Mouse (Mus musculus): ENCODE measurements at regions not wholly inside any gene's neighbourhood (a gene's known extent, or its start where the extent isn't known, plus 50 kb on each side); places are given as distances from the start of the nearest gene placed in this dataset.

GRCm38 (mm10) chr13:32536241-32536640, 197.7 kb upstream of the Gmds start:
- no peak for DNase-seq

- no peak for DNase-seq
These were observed 197.1 kb upstream of the Gmds start for GRCm38 (mm10) chr13:32535602-32536001.

- no peak for DNase-seq
These were observed 192.5 kb upstream of the Gmds start for GRCm38 (mm10) chr13:32530926-32531512.

- no peak for DNase-seq
These were observed 180.2 kb upstream of the Gmds start for GRCm38 (mm10) chr13:32518611-32519344.

GRCm38 (mm10) chr13:32517514-32517913, 179.0 kb upstream of the Gmds start:
- no peak for DNase-seq

GRCm38 (mm10) chr13:32509231-32510023, 170.9 kb upstream of the Gmds start:
- DNase-seq, result no peak

- DNase-seq, result no peak
These were observed 169.9 kb upstream of the Gmds start for GRCm38 (mm10) chr13:32508447-32508846.

- no peak for DNase-seq
These were observed 169.3 kb upstream of the Gmds start for GRCm38 (mm10) chr13:32507825-32508224.

- no peak for DNase-seq
These were observed 159.8 kb upstream of the Gmds start for GRCm38 (mm10) chr13:32498205-32498790.

GRCm38 (mm10) chr13:32496263-32496662, 157.7 kb upstream of the Gmds start:
- DNase-seq, result no peak

GRCm38 (mm10) chr13:32495063-32495462, 156.5 kb upstream of the Gmds start:
- no peak for DNase-seq

GRCm38 (mm10) chr13:32493806-32494205, 155.3 kb upstream of the Gmds start:
- DNase-seq, result no peak

- peak; percentile 75 for DNase-seq
These were observed 154.8 kb upstream of the Gmds start for GRCm38 (mm10) chr13:32493309-32493708.

GRCm38 (mm10) chr13:32492566-32492965, 154.0 kb upstream of the Gmds start:
- no peak for DNase-seq

GRCm38 (mm10) chr13:32481444-32482058, 143.0 kb upstream of the Gmds start:
- no peak for DNase-seq

GRCm38 (mm10) chr13:32480029-32480428, 141.5 kb upstream of the Gmds start:
- no peak for DNase-seq

- peak; percentile 38 for DNase-seq
These were observed 140.7 kb upstream of the Gmds start for GRCm38 (mm10) chr13:32479118-32479818.

- no peak for DNase-seq
These were observed 127.2 kb upstream of the Gmds start for GRCm38 (mm10) chr13:32465787-32466186.

- DNase-seq, result no peak
These were observed 126.6 kb upstream of the Gmds start for GRCm38 (mm10) chr13:32465041-32465682.

GRCm38 (mm10) chr13:32454419-32455146, 116.0 kb upstream of the Gmds start:
- no peak for DNase-seq
